Mouse (Mus musculus) MEL (cell line): ENCODE data around the gene Lemd1. TPM values are rescaled to one million over a fixed set of nuclear protein-coding genes. Genes with fewer than 3 reads are reported as not detected.

ENCODE experiments used
- DNase-seq: peaks from one replicate; pipeline ENCODE4 v3.0.0; 2011; ENCODE audit warnings: low read depth, low spot score
- H3K27ac ChIP-seq: 2 replicates; pipeline ENCODE4 v1.5.1; 2012; ENCODE audit warnings: low read depth, mild to moderate bottlenecking, control low read depth, low read length, moderate library complexity; ENCODE audit not compliant: control insufficient read depth
- H3K27me3 ChIP-seq, 2 experiments: fragments of 150-350 bp in 1 of 2; sonication (generic) in 1 of 2; 2 replicates each; pipeline ENCODE4 v1.6.1; 2012; ENCODE audit warnings: low read length in 2 of 2, mild to moderate bottlenecking in 2 of 2, improper control_type of control experiment in 1 of 2, moderate library complexity in 1 of 2; ENCODE audit not compliant: insufficient read depth in 2 of 2, control insufficient read depth in 1 of 2
- H3K36me3 ChIP-seq, 2 experiments: 2 replicates each; pipeline ENCODE4 v1.6.1; 2012 to 2014; ENCODE audit warnings: low read length in 2 of 2, improper control_type of control experiment in 1 of 2, inconsistent platforms in 1 of 2, mild to moderate bottlenecking in 1 of 2; ENCODE audit not compliant: insufficient read depth in 2 of 2, control insufficient read depth in 1 of 2
- H3K4me1 ChIP-seq, 2 experiments: fragments of 150-350 bp in 1 of 2; sonication (generic) in 1 of 2; 2 replicates each; pipeline ENCODE4 v1.6.1; 2012; ENCODE audit warnings: low read length in 2 of 2, improper control_type of control experiment in 1 of 2, mild to moderate bottlenecking in 1 of 2; ENCODE audit not compliant: insufficient read depth in 2 of 2, control insufficient read depth in 1 of 2
- H3K4me3 ChIP-seq, 2 experiments: fragments of 150-350 bp in 1 of 2; sonication (generic) in 1 of 2; 2 replicates each; pipeline ENCODE4 v1.5.1; 2012; ENCODE audit warnings: low read depth in 2 of 2, low read length in 2 of 2, mild to moderate bottlenecking in 2 of 2, moderate library complexity in 2 of 2, control low read depth in 1 of 2, improper control_type of control experiment in 1 of 2; ENCODE audit not compliant: control insufficient read depth in 1 of 2, insufficient read depth in 1 of 2
- H3K79me2 ChIP-seq: 2 replicates; pipeline ENCODE4 v1.6.1; 2012; ENCODE audit warnings: mild to moderate bottlenecking, low read length, moderate library complexity; ENCODE audit not compliant: control insufficient read depth, poor library complexity, insufficient read depth
- H3K9ac ChIP-seq: 2 replicates; pipeline ENCODE4 v1.6.1; 2012; ENCODE audit warnings: low read depth, mild to moderate bottlenecking, control low read depth, low read length, moderate library complexity; ENCODE audit not compliant: control insufficient read depth, poor library complexity, severe bottlenecking
- H3K9me3 ChIP-seq: fragments of 150-350 bp; sonication (generic); replicated peaks from 2 replicates; pipeline ENCODE4 v1.6.1; 2012; ENCODE audit warnings: mild to moderate bottlenecking, low read length, improper control_type of control experiment, moderate library complexity; ENCODE audit not compliant: insufficient read depth
- BHLHE40 ChIP-seq: IDR thresholded peaks from 2 replicates; pipeline ENCODE4 v1.6.1; 2012; ENCODE audit warnings: low read depth, mild to moderate bottlenecking, inconsistent platforms, low read length, improper control_type of control experiment, borderline replicate concordance
- CTCF ChIP-seq, 3 experiments: IDR thresholded peaks in 2 of 3; conservative IDR thresholded peaks in 1 of 3; 2 replicates each; pipeline ENCODE4 v1.5.1; 2011 to 2012; ENCODE audit warnings: low read length in 3 of 3, low read depth in 2 of 3, mild to moderate bottlenecking in 2 of 3, improper control_type of control experiment in 1 of 3, inconsistent platforms in 1 of 3, mixed read lengths in 1 of 3, moderate library complexity in 1 of 3; ENCODE audit not compliant: control insufficient read depth in 1 of 3, insufficient read depth in 1 of 3, poor library complexity in 1 of 3, severe bottlenecking in 1 of 3
- EP300 ChIP-seq, 2 experiments: IDR thresholded peaks; 2 replicates each; pipeline ENCODE4 v1.6.1; 2011; ENCODE audit warnings: improper control_type of control experiment in 2 of 2, low read length in 2 of 2, low read depth in 1 of 2, mild to moderate bottlenecking in 1 of 2
- GABPA ChIP-seq: IDR thresholded peaks from 2 replicates; pipeline ENCODE4 v1.6.1; 2012; ENCODE audit warnings: low read depth, mild to moderate bottlenecking, inconsistent platforms, low read length, improper control_type of control experiment, moderate library complexity
- HCFC1 ChIP-seq: IDR thresholded peaks from 2 replicates; pipeline ENCODE4 v1.6.1; 2012; ENCODE audit warnings: low read depth, mild to moderate bottlenecking, inconsistent platforms, low read length, improper control_type of control experiment, moderate library complexity
- MAFK ChIP-seq: IDR thresholded peaks from 2 replicates; pipeline ENCODE4 v1.6.1; 2011; ENCODE audit warnings: low read depth, mild to moderate bottlenecking, low read length, improper control_type of control experiment, borderline replicate concordance
- MAX ChIP-seq: IDR thresholded peaks from 2 replicates; pipeline ENCODE4 v1.6.1; 2011; ENCODE audit warnings: low read length, improper control_type of control experiment
- MXI1 ChIP-seq: IDR thresholded peaks from 2 replicates; pipeline ENCODE4 v1.6.1; 2011; ENCODE audit warnings: mild to moderate bottlenecking, low read depth, low read length, improper control_type of control experiment
- MYC ChIP-seq: IDR thresholded peaks from 2 replicates; pipeline ENCODE4 v1.6.1; 2011; ENCODE audit warnings: low read depth, mild to moderate bottlenecking, low read length, improper control_type of control experiment, moderate library complexity
- NRF1 ChIP-seq: IDR thresholded peaks from 2 replicates; pipeline ENCODE4 v1.6.1; 2014; ENCODE audit warnings: low read depth, mild to moderate bottlenecking, inconsistent platforms, low read length, improper control_type of control experiment, moderate library complexity; ENCODE audit not compliant: poor library complexity, insufficient read depth, severe bottlenecking
- POLR2A ChIP-seq, 2 experiments: IDR thresholded peaks; 2 replicates each; pipeline ENCODE4 v1.6.1; 2011 to 2012; ENCODE audit warnings: low read length in 2 of 2, mild to moderate bottlenecking in 2 of 2, control low read depth in 1 of 2, improper control_type of control experiment in 1 of 2, low read depth in 1 of 2, moderate library complexity in 1 of 2; ENCODE audit not compliant: control insufficient read depth in 1 of 2, insufficient read depth in 1 of 2, poor library complexity in 1 of 2
- POLR2AphosphoS2 ChIP-seq: IDR thresholded peaks from 2 replicates; pipeline ENCODE4 v1.6.1; 2011; ENCODE audit warnings: low read length, improper control_type of control experiment
- POLR2AphosphoS5 ChIP-seq: IDR thresholded peaks from 2 replicates; pipeline ENCODE4 v1.6.1; 2012; ENCODE audit warnings: low read depth, borderline replicate concordance, mild to moderate bottlenecking, inconsistent platforms, low read length, moderate library complexity, mixed read lengths
- RAD21 ChIP-seq: IDR thresholded peaks from 2 replicates; pipeline ENCODE4 v1.6.1; 2011; ENCODE audit warnings: mild to moderate bottlenecking, low read depth, low read length, improper control_type of control experiment
- SIN3A ChIP-seq: IDR thresholded peaks from 2 replicates; pipeline ENCODE4 v1.6.1; 2012; ENCODE audit warnings: low read length, improper control_type of control experiment, inconsistent platforms
- TAL1 ChIP-seq: IDR thresholded peaks from 2 replicates; pipeline ENCODE4 v1.6.1; 2012; ENCODE audit warnings: mild to moderate bottlenecking, inconsistent platforms, low read length, moderate library complexity, mixed read lengths
- TBP ChIP-seq: IDR thresholded peaks from 2 replicates; pipeline ENCODE4 v1.8.0; 2011; ENCODE audit warnings: low read depth, low read length, improper control_type of control experiment
- TCF12 ChIP-seq: IDR thresholded peaks from 2 replicates; pipeline ENCODE4 v1.6.1; 2014; ENCODE audit warnings: low read depth, mild to moderate bottlenecking, inconsistent platforms, low read length, improper control_type of control experiment, moderate library complexity
- USF1 ChIP-seq: IDR thresholded peaks from 2 replicates; pipeline ENCODE4 v1.6.1; 2014; ENCODE audit warnings: low read depth, mild to moderate bottlenecking, inconsistent platforms, low read length, improper control_type of control experiment, moderate library complexity
- ZC3H11A ChIP-seq: IDR thresholded peaks from 2 replicates; pipeline ENCODE4 v1.6.1; 2012; ENCODE audit warnings: low read depth, mild to moderate bottlenecking, inconsistent platforms, low read length, improper control_type of control experiment
- ZKSCAN1 ChIP-seq: IDR thresholded peaks from 2 replicates; pipeline ENCODE4 v1.6.1; 2012; ENCODE audit warnings: low read depth, mild to moderate bottlenecking, inconsistent platforms, low read length, improper control_type of control experiment, moderate library complexity
- ZNF384 ChIP-seq: IDR thresholded peaks from 2 replicates; pipeline ENCODE4 v1.6.1; 2012; ENCODE audit warnings: low read depth, mild to moderate bottlenecking, inconsistent platforms, low read length, improper control_type of control experiment
- polyA plus RNA-seq, 2 experiments: library from polyadenylated mRNA; stranded (reverse) in 1 of 2; unstranded in 1 of 2; fragments of >175 nt in 1 of 2; fragments of >200 nt in 1 of 2; gene quantifications; 2 replicates each; pipeline versions ENCODE4 v1.2.1 to v1.2.4; 2012; ENCODE audit warnings: low replicate concordance in 2 of 2, low read depth in 1 of 2; ENCODE audit not compliant: insufficient read length in 2 of 2, insufficient read depth in 1 of 2, missing spikeins in 1 of 2
- total RNA-seq: library from RNA; depleted of rRNA; stranded (reverse); fragments of 300-350 nt; gene quantifications from 2 replicates; pipeline ENCODE4 v1.2.3, GENCODE M21; 2012

Gene Lemd1
- total and polyA plus RNA-seq, 3 experiments = not detected

- Histone ChIP-seq H3K9ac (no peak overlapping the region), H3K27ac (no peak overlapping the region), H3K9me3 (no peaks in the 10 kb centered on the region), H3K36me3 (no peaks in the 10 kb centered on the region), H3K27me3 (no peaks in the 10 kb centered on the region; a peak in 1 of 4 replicates), H3K79me2 (no peaks in the 10 kb centered on the region), H3K4me1 (no peaks in the 10 kb centered on the region), H3K4me3 (no peak overlapping the region)
- no peak for DNase-seq
- TF ChIP-seq POLR2AphosphoS5 (no peak), SIN3A (no peak), RAD21 (no peak), MAFK (no peak), CTCF (IDR thresholded peaks at IDR 0.05 in 2 of 3, conservative IDR thresholded peaks at IDR 0.05 in 1 of 3; ENCODE audit: control insufficient read depth in 1 of 3, insufficient read depth in 1 of 3, low read depth in 2 of 3, low read length in 3 of 3, poor library complexity in 1 of 3, severe bottlenecking in 1 of 3) (no peak), EP300 (IDR thresholded peaks at IDR 0.05; ENCODE audit: low read depth in 1 of 2, low read length in 2 of 2) (no peak), MXI1 (no peak), ZKSCAN1 (no peak), ZC3H11A (no peak), TBP (no peak), USF1 (no peak), NRF1 (no peak)
Observed at GRCm38 (mm10) chr1:132271237-132271636, 80.0 kb downstream of the Lemd1 start.

- Histone ChIP-seq H3K27me3 (peaks cover 5 to 8% of the 10 kb centered on the region in 2 experiments; a peak in 2 of 4 replicates), H3K36me3 (no peaks in the 10 kb centered on the region), H3K79me2 (no peaks in the 10 kb centered on the region), H3K4me3 (no peak overlapping the region), H3K9me3 (no peaks in the 10 kb centered on the region), H3K27ac (no peak overlapping the region), H3K9ac (no peak overlapping the region), H3K4me1 (no peaks in the 10 kb centered on the region)
- no peak for DNase-seq
- TF ChIP-seq MYC (no peak), NRF1 (no peak), POLR2A (IDR thresholded peaks at IDR 0.05; ENCODE audit: control insufficient read depth in 1 of 2, insufficient read depth in 1 of 2, low read depth in 1 of 2, low read length in 2 of 2, poor library complexity in 1 of 2) (no peak), ZNF384 (no peak), BHLHE40 (no peak), ZKSCAN1 (no peak), TCF12 (no peak), GABPA (no peak), MAX (no peak), RAD21 (no peak; the same call in 1 of the 2 replicates), POLR2AphosphoS2 (no peak), TAL1 (no peak), CTCF (IDR thresholded peaks at IDR 0.05 in 2 of 3, conservative IDR thresholded peaks at IDR 0.05 in 1 of 3; ENCODE audit: control insufficient read depth in 1 of 3, insufficient read depth in 1 of 3, low read depth in 2 of 3, low read length in 3 of 3, poor library complexity in 1 of 3, severe bottlenecking in 1 of 3) (no peak), HCFC1 (no peak), MAFK (no peak)
Observed at GRCm38 (mm10) chr1:132276694-132277093, 85.5 kb downstream of the Lemd1 start.
